Mouse (Mus musculus) cortical plate, adult 2 months (tissue): Measurements from ENCODE around the gene Entpd6.

Source experiments
- CTCF ChIP-seq: fragments of 200-500 bp; IDR thresholded peaks from 2 replicates; pipeline ENCODE4 v1.5.1; 2011; ENCODE audit warnings: mild to moderate bottlenecking, control low read depth, low read length; ENCODE audit not compliant: insufficient read depth; ENCODE audit errors: extremely low read depth
- POLR2A ChIP-seq: fragments of 200-500 bp; IDR thresholded peaks from 2 replicates; pipeline ENCODE4 v1.6.1; 2011; ENCODE audit warnings: mild to moderate bottlenecking, low read length, control low read depth; ENCODE audit not compliant: insufficient read depth; ENCODE audit errors: extremely low read depth

DNA sequence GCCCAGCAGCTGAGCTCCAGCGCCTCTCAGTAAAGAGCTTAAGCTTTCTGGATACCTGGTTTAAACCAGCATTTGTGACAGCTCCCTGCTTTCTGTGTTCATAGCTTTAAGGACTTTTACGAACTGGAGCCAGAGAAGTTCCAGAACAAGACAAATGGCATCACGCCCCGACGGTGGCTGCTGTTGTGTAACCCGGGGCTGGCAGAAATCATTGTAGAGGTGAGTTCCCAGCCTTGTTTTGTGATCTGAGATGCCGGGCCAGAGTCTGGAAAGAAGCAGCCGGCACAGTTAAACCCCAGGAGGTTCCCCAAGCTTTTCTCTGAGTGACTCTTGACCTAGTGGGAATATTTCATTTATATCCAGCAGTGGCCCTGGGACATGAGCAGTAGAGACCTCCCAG lies 69.9 kb downstream of the Entpd6 start:
- no peak for TF ChIP-seq CTCF
- no peak for TF ChIP-seq POLR2A
